Mouse (Mus musculus): ENCODE data around the gene Numb. TPM values are rescaled to one million over a fixed set of nuclear protein-coding genes. Genes with fewer than 3 reads are reported as not detected.
"Not testable (repeated sequence)": the region's sequence is repeated elsewhere in the genome, so short reads cannot be mapped to it uniquely, and the experiment has no call there.

Gene Numb
- polyA plus RNA-seq (2017; shearing (Covaris generic)), result 10 to 100 TPM; 36.7 to 39.4 TPM

- ATAC-seq, result peak; percentile 97
Observed at GRCm38 (mm10) chr12:83921535-83922381, at the start of gene Numb. Numb (minus strand) TSS chr12:83921934.

GRCm38 (mm10) chr12:83965235-83965634, 43.5 kb upstream of the Numb start:
- no peak for ATAC-seq

GRCm38 (mm10) chr12:83958278-83958677, 36.5 kb upstream of the Numb start:
- ATAC-seq, result no peak

- ATAC-seq, result no peak
Observed at GRCm38 (mm10) chr12:83951711-83952575, 30.2 kb upstream of the Numb start.

GRCm38 (mm10) chr12:83950840-83951701, 29.3 kb upstream of the Numb start:
- peak; percentile 41 for ATAC-seq

- peak; percentile 94 for ATAC-seq
Observed at GRCm38 (mm10) chr12:83950493-83950839, 28.7 kb upstream of the Numb start, which contains the start of gene Riox1. Riox1 (plus strand) TSS chr12:83950608.

- peak; percentile 26 for ATAC-seq
Observed at GRCm38 (mm10) chr12:83949776-83950492, 28.2 kb upstream of the Numb start.

GRCm38 (mm10) chr12:83949043-83949442, 27.3 kb upstream of the Numb start:
- no peak for ATAC-seq

GRCm38 (mm10) chr12:83947260-83947811, 25.6 kb upstream of the Numb start:
- no peak for ATAC-seq

GRCm38 (mm10) chr12:83941938-83942337, 20.2 kb upstream of the Numb start:
- no peak for ATAC-seq

GRCm38 (mm10) chr12:83940031-83940430, 18.3 kb upstream of the Numb start:
- ATAC-seq, result no peak

GRCm38 (mm10) chr12:83939332-83939731, 17.6 kb upstream of the Numb start:
- ATAC-seq, result no peak

- not testable (repeated sequence) for ATAC-seq
Observed at GRCm38 (mm10) chr12:83938592-83938991, 16.9 kb upstream of the Numb start.

- ATAC-seq, result no peak
Observed at GRCm38 (mm10) chr12:83937600-83937999, 15.9 kb upstream of the Numb start.

GRCm38 (mm10) chr12:83929186-83929804, 7.6 kb upstream of the Numb start:
- peak; percentile 93 for ATAC-seq

- ATAC-seq, result no peak
Observed at GRCm38 (mm10) chr12:83927747-83928146, 6.0 kb upstream of the Numb start.

GRCm38 (mm10) chr12:83926061-83926460, 4.3 kb upstream of the Numb start:
- ATAC-seq, result no peak

- no peak for ATAC-seq
Observed at GRCm38 (mm10) chr12:83925160-83925703, 3.5 kb upstream of the Numb start.

- no peak for ATAC-seq
Observed at GRCm38 (mm10) chr12:83924332-83924731, 2.6 kb upstream of the Numb start.

GRCm38 (mm10) chr12:83923486-83923859, 1.7 kb upstream of the Numb start:
- ATAC-seq, result no peak

Measured in CD4-positive, CD25-positive, alpha-beta regulatory T cell, adult 4 months (primary cell).